Comparison of ENCODE assay signal across 8 mouse cellular contexts in genomic region chrX:38634801-38635637, GRCm38 (mm10). TPM values are rescaled to one million over a fixed set of nuclear protein-coding genes. Genes with fewer than 3 reads are reported as not detected.
DNase-seq lines count a peak whose midpoint lies in the region; ATAC-seq lines count a peak whose summit lies in the region.

TSS of gene C1galt1c1 (minus strand) at chrX:38635087.

- no peaks in the 10 kb centered on the region for H3K27me3 ChIP-seq in hindbrain, embryonic 12.5 days

- peak; percentile 93 for DNase-seq in NIH3T3 (ENCODE audit: low read depth)
- peak; percentile 93 to 96 for DNase-seq in cerebellum, postnatal 10 days
- DNase-seq in frontal cortex, postnatal 10 days (ENCODE audit: low spot score in 2 of 2) = peak; percentile 88 to 90
- peak; percentile 83 to 91 for DNase-seq in layer of hippocampus, postnatal 14 days (ENCODE audit: low spot score in 2 of 2)
- peak; percentile 89 for DNase-seq in lung, postnatal 14 days
- peak; percentile 71 for DNase-seq in retina, adult 2 months (ENCODE audit: low read depth, low spot score)
- DNase-seq in thymus, postnatal 36 days = peak; percentile 89 to 93

- H3K9me3 ChIP-seq in hindbrain, embryonic 12.5 days (replicated peaks) = no peaks in the 10 kb centered on the region

- peak within 1 kb of the TSS; percentile 65 for H3K9ac ChIP-seq in hindbrain, embryonic 12.5 days

- no peaks in the 10 kb centered on the region for H3K36me3 ChIP-seq in hindbrain, embryonic 12.5 days

- H3K4me3 ChIP-seq in hindbrain, embryonic 12.5 days = peak within 1 kb of the TSS; percentile 47

- peak within 1 kb of the TSS; percentile 47 for H3K4me2 ChIP-seq in hindbrain, embryonic 12.5 days (replicated peaks)

- WGBS in hindbrain, embryonic 12.5 days = 28% methylated on average over 43 of the region's 43 CpGs

- H3K4me1 ChIP-seq in hindbrain, embryonic 12.5 days = peaks cover 2% of the 10 kb centered on the region; the same call in 1 of the 2 replicates

- ATAC-seq in hindbrain, embryonic 12.5 days (ENCODE audit: low FRiP score) = peak; percentile 99

- peak within 1 kb of the TSS; percentile 86 for H3K27ac ChIP-seq in hindbrain, embryonic 12.5 days

RNA-seq across cellular contexts. Expression of gene C1galt1c1, which starts in this region (rescaled TPM):
- 25.9 and 29.0 TPM in 2 replicates for polyA plus RNA-seq in hindbrain, embryonic 12.5 days (2016; fragmentation: Nextera tagmentation; extraction: Ambion mirVana)
- 10 to 100 TPM; 18.0 to 21.4 TPM for total RNA-seq in layer of hippocampus, postnatal 14 days (2021)

Comparison
In these comparisons a context has a peak if more than half of its experiments do, and no peak if none do; other contexts are left out.
1. Peak in every context shown above with its lines: DNase-seq, ATAC-seq, H3K4me3 ChIP-seq and H3K27ac ChIP-seq.